Mouse (Mus musculus): ENCODE data around the gene Smyd1.
"Not testable (repeated sequence)": the region's sequence is repeated elsewhere in the genome, so short reads cannot be mapped to it uniquely, and the experiment has no call there.

Smyd1 gene

DNA sequence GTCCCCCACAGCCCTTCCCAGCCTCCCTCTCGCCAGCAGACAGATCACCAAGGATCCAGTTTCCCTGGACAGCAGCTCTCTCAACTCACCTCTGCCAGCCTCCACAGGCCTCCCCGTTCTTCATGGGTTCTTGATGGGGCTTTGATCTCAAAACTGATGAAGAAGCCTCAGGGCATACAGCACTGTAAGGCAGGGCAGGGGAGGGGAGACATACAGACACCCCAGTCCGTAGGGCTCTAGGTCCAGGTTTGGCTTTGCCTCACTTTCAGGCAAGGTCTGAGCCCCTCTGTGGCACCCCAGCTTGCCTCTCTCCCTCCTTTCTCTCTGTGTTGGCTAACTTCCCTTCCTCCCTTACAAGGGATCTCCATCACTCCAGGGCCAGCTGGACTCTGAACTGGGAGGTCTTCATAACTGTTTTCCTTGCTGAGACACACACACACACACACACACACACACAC is at the start of gene Smyd1:
Gene Smyd1 (minus strand): TSS at position 408 of the 458 bp plus-strand sequence.
- no peak for DNase-seq

DNA sequence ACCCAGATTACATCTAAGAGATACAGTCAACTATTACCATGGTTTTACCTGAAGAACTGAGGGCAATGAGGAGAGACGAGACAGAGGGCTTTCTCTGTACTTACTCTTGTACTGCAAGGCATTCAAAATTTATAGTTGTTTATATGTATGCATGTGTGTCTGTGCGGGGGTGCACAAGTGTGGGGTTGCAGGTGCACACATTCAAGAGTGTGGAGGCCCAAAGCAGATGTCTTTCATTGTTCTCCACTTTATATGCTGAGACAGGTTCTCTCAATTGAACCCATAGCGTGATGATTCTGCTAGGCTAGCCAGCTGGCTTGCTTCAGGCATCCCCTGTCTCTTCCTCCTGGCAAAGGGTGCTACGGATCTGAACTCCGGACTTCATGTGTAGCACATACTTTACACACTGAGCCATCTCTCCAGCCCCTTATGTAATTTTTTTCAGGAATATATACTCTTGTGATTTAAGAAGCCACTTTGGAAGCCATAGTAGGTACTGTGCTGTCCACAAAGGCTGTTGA is 49.1 kb upstream of the Smyd1 start:
- no peak for DNase-seq

DNA sequence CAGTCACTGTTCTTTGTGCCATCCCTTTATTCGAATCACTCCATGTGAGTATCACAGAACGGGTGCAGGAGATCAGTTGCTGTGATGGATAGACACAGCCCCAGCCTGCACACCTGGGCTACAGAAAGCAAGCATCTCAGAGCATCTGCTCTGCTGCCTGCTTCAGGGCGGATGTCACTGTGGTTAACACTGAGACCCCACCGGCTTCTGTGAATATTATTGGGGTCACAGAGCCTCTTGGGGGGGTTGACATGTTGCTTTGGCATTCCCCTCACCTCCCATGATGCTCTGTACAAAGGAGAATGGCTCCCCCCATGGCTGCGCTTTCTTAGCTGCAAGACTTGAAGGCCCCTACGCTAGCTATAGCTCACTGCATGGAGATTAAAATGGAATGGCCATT is 47.4 kb upstream of the Smyd1 start:
- no peak for DNase-seq

DNA sequence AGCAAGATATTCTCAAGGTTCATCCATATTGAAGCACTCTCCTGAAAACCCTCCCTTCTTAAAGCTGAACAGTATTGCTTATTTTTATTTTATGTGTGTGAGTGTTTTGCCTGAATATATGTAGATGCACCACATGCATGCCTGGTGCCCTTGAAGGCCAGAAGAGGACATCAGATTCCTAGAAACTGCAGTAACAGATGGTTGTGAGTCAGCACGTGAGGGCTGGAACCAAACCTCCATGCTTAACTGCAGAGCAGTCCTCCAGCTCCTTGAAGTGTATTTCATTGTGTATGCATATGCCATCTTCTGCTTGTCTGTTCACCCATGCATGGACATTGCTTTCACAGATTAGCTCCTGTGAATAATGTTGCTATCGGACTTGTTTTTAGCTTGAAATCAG is 42.0 kb upstream of the Smyd1 start:
- DNase-seq, result no peak

DNA sequence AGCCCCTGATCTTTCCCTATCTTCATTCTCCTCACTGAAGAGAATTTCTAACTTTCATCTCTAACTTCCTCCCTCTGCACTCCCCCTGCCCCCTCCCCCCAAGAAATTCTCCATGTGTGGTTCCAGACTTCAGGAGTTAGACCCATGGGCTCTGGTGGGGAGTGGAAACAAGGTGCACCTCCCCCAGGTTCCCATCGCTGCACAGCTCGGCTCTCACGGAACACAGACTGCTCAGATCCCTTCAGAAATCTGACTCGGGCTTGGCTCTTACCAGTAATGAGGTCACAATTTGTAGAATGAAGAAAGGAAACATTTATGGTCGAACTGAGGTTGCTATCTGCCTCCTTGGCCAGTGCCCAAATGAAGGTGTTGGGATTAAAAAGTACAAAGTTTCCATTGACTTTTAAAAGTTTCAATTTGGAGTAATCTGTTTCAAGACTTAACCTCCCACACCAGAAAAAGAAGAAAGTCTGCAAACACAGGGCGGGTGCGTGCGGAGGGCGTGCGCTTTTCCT is 39.2 kb upstream of the Smyd1 start:
- DNase-seq, result no peak

DNA sequence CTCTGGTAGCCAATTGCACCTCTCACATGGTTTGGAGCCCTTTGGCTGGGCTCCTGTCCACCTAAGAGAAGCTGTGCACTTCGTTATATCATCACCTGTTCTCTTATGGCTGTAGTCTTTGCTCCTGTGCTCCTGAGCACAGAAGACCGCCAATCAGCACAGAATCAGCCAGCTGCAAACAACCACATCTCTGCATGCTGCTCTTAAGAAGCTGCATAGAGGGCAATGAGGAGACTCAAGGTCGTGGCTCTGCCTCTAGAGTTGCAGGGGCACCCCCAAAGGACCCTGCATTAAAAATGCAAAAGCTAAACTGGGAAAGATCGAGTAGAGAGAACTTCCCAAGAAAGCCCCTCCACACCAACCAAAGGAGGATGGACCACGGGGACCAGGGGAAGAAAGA is 38.7 kb upstream of the Smyd1 start:
- no peak for DNase-seq

DNA sequence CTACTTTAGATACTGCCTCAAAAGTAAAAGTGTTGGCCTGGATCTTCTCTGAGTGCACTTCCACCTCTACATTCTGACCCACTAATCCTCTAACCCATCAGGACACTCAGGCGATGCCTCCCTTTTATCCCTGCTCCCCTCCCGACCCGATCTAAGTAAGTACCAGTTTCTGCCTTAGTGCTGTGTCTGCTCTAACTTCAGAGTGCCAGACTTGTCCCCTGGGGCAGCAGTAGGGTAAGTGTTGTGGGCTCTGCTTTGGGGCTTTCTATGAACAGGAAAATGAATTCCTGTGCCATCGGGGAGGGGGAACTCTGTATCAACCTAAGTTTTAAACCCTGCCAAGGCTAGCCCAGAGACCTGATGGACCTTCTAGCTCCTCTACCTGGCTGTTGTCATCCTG is 38.2 kb upstream of the Smyd1 start:
- DNase-seq, result no peak

DNA sequence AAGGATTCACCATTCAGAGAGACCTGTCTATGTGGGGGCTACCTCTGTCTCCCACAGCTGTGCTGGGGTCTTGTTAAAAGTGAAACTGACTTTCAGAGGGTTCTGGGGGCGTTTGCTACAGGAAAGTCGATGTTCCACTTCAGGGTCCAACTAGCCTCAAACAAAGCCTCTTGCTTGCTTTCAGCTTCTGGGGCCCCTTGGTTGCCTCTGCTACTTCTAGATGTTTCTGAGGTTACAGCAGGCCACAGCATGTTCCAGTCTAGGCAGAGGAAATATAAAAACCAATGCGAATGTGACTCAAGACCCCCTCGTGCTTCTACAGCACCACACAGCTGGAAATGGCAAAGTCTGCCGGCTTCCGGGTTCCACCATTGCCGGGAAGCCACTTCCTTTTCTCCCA is 35.5 kb upstream of the Smyd1 start:
- no peak for DNase-seq

DNA sequence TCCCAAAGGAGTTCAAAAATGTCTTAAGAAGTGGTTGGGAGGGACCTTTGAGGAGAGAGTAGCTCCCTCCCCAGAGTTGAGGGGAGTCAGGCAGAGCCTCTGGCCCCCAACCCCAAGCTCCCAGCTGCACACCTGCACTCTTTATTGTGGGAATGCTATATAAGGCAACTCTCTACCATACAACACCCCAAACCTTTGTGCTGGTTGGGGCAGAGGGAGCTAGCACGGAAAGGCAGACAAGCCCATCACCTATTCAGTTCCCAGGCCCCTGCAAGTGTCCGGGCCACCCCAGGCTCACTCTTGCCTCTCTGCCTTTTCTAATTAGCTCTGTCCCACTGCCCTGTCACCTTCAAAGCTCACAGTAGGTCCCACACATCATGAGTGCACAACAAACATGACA is 31.7 kb upstream of the Smyd1 start:
- DNase-seq, result no peak

DNA sequence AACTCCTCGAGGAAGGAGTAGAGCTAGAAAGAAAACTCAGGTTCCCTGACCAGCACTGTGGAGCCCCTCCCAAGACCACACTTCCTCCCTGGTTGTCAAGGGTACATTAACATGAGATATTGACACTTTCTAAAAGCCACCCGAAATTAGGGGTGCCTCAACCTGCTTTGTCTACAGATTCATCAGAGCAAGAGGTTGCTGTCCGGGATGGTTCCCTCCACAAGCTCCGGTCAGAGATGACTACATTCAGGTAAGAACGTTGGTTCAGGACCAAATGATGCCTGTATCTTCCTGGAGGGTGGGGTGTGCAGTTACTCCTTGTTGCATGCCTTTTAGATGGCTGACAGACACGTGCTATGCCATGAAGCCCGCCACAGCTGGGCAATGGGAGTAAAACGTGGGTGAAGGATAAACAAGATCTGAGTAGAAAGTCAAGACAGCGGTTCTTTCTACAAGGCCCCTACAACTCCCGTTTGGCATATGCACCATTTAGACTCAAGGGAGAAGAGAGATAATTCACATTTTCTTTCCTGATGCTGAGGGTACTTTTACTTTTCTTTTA is 30.9 kb upstream of the Smyd1 start:
- DNase-seq, result no peak

DNA sequence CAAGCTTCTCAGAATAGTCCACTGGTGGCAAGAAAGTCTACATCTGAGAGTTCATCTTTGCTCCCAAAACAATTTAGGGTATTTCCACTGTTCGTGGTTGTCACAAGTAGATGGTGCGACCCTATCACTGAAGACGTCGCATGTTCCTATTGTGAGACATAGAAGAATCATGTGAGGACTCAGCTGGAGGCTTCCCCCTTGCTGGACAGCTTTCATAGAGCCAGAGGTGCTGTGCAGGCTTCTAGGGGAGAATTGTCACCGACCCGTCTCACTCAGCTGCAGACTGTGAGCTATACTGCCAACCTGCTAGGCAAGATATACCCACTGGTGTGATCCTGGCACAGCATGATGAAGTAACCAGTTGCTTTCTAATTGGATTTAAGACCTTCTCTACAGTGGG is 30.2 kb upstream of the Smyd1 start:
- no peak for DNase-seq

DNA sequence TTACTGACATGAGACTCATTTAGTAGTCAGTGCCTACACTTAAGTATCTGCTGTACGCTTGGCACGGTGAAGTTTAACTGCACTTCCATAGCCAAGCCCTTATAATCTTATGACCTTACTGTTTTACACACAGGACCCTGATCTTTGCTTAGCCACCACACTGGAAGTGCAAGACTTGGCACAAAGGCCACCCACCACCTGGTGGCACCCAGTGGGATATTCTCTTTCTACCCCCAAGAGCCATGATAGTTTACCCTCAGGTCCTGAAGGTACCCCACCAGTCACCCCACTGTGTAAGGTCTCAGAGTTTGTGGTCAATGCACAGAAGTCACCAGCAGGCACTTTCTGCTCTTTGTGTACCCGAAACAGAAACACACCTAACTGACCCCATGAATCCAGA is 29.2 kb upstream of the Smyd1 start:
- no peak for DNase-seq

DNA sequence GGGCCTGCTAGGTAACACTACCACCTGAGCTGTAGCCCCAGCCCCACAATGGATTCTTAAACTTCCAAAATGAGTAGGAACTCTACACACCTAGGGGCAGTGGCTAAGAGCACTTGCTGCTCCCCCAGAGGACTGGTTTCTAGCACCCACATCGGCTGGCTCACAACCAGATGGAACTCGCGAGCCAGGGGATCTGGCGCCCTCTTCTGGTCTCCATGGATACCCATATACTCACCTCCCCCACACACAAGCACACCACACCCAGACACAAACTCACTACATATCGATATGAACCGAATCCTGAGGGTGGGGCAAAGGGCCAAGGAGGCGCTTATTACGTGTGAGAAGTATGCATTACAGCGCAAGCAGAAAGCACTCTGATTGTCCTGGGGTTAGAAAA is 26.0 kb upstream of the Smyd1 start:
- DNase-seq, result no peak

DNA sequence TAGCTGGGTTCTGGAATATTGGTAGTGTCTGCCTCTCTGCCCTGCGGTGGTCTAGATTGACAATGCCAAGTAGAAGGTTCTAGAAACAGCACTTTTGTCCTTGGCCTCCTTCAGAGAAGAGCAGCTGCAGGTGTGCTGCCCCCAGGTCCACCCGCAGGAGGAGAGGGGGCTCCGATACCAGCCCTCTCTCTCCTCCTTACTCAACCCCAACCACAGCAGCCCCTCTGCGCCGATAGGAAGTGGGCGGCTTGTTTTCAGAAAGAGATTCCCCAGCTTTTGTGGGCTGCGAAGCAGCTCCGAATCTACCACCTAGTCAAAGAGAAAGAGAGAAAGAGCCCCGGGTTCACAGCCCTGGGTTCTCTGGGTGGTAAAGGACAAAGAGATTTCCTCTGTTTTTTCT is 19.1 kb upstream of the Smyd1 start:
- no peak for DNase-seq

DNA sequence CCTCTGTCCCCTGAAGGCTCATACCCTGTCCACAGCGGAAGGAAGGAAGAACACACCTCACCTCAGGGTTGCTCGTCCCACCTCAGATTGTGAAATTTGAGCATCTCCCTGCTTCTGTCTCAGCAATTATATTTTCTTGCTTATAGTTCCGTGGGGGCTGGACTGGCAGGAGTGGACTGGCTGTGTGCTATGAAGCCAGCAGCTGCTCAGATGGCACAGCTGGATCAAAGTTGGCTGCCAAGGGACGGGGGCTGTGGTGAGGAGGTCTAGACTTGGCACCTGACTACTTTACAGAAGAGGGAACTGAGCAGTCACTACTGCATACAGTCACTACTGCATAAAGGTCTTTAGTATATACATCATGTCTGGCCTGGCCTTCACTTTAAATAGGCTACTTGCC is 17.3 kb upstream of the Smyd1 start:
- DNase-seq, result no peak

DNA sequence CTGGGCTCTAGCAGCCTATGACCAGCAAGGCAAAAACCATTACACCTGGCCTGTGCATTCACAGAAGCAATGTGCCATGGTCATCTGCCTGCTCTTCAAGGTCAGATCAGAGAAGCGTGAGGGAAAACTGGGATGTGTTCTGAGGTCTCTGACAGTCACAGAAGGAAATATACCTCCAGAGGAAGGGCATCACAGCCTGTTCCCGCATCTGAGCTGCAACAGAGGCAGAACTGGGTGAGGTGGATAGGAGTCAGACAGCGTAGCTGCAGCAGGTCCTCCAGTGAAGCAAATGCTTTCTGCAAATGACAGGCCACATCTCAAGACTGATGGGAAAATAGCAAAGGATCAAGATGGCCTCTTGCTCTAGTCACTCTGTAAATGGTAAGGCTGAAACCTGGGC is 16.9 kb upstream of the Smyd1 start:
- no peak for DNase-seq

DNA sequence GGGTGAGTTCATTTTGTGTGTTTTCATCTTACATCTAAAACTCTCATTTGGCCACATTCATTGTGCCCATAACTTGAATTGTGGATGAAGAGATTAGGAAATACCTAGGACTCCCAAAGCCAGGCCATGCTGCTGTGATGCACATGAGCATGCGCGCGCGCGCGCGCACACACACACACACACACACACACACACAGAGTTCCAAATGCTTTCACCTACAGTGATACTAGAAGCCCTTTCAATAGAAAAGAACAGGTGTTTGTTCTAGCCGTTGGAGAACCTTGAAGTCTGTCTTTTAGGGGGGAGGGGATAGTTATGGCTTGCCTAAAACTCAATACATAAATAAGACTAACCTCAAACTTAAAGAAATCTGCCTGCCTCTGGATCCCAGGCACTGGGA is 15.6 kb upstream of the Smyd1 start:
- no peak for DNase-seq

DNA sequence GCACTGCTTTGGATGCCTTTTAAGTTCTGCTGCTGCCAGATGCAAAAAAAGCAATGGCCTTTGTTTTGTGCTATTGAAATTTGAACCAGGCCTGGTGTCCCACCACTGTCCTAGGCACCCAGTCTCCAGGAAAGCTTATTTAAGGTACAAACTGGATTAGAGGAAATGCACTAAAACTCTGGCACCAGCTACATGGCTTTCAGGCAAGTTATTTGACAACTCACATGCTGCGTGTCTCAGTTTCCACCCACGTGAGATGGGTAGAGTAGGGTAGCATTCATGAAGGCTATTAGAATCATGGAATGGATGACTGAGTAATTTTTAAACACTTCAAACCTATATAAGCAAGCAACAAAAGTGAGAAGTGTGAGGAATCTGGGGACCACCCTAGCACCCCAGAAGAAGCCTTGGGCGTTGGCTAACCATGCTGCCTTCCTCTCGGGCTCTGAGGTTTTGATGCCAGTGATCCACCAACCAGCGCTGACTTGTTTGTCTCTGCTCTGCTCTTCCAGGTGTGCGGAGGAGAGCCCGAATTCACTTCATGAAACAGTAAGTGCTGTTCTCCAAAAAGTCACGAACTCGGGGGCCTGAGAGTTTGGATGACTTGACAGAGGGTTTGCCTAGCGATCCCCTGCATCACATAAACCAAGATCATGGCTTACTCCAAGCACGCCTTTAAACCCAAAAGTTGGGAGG is 11.7 kb upstream of the Smyd1 start:
- no peak for DNase-seq

DNA sequence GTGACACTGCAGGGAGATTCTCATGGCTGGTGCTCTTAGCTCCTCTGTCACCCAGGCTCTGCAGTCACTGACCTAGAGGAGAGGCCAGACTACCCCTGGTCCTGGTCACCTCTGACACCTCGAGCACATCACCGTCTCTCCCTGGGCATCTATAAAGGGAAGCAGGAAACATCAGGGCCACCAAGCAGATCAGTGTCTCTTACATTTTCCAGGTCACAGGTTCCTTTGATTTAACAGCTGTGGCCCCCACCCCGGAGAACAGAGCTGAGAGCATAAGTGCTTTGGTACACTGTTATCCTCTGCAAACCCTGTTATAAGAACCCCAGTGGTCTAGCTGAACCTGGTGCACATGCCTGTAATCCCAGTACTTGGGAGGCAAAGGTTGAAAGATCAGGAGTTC is 11.0 kb upstream of the Smyd1 start:
- DNase-seq, result no peak

DNA sequence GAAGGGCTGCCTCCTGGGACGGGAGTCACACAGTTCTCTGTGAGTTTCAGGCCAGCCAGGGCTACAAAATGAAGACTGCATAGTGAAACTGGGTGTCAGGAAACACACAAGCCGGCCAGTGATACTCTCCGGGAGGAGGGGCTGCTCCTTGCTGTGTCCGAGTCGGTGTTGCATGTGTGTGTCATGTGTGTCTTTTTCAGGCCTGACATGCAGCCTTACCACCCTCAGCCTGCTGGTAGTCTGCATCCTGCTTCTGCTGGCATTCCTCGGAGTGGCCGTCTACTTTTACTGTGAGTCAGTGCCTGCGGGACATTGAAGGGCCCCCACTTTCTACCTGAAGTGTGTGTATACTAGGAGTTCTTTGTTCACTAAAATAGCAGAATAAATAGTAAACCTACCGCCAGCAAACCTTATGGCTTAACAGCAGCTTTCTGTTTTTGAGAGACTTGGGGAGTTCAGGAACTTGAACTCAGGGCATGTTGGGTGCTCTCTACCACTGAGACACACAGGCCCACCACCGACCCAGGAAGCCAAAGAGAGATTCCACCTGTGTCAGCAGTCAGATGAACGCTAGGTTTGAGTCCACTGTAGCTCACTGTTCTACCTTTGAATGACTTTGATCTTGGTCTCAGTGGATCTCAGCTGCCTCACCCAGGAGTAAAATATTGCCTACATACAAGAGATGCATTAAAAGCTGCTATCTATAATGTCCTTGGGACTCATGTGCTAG is 10.4 kb upstream of the Smyd1 start:
- no peak for DNase-seq

DNA sequence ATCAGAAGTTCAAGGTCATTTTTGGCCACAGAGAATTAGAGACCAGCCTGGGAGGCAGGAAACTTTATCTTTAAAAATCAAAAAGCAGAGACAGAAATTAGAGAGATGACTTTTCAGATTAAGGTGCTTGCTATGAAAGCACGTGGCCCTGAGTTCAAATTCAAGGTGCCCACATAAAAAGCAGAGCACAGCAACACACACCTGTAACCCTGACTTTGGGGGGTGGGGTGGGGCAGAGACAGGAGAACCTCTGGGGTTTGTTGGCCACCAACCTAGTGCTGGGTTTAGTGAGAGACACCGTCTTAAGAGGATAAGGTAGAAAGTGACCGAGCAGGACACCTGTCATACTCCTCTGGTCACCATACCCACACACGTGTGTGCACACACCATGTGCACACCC is 9.5 kb upstream of the Smyd1 start:
- DNase-seq, result not testable (repeated sequence)

DNA sequence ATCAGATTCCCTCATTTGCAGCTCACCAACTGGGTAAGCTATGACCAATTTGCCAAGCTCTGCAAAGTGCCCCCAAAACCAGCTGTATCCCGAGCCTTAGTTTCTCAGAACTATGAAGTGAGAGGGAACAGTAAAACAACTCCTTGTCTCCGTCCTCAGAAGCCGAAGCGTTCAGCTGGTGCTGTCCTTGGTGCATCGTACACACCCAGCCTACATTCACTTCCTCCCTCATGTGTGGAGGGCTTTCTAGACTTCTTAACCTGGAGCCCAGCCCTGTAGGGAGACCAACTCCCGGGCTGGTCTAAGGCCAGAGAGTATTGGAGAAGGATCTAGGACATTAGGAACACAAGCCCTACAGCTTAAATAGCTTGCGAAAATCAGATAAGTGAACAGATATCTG is 8.5 kb upstream of the Smyd1 start:
- no peak for DNase-seq

DNA sequence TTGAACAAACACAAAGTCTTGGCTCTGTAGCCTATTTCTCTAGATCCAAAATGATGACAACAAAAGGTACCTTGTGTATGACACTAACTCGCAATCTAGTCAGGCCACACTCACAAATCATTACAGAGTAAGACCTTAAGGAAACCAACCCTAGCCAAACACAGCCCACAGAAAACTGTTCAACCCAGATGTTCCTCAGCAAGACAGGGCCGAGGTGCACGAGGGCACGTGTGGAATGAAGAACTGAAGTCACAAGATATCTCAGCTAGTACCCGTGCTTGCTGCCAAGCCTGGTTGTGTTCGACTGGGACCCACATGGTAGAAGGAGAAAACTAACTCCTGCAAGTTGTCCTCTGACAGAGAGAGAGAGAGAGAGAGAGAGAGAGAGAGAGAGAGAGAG is 7.8 kb upstream of the Smyd1 start:
- no peak for DNase-seq

DNA sequence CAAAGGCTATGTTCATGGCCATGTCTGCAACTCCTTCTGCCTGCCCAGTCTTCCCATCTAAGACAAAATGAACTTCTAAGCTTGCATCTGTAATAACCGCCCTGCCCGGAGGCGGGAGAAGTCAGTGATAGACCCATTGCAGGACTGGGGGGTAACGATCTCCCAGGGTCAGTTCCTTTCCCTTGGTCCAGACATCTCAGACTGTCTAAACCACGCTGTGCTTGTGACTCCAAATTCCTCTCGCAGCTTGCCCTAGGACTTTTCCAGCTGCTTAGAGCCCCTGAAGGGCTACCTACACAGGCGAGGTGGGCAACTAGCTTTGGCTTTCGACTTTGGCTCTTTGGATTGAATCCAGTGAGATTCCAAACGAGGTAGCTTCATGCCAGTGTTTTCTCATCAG is 2.8 kb upstream of the Smyd1 start:
- no peak for DNase-seq

Measured in embryo, embryonic 11 days (tissue).